Mouse (Mus musculus): Measurements from ENCODE around the gene Sorbs1.

Gene Sorbs1

DNA sequence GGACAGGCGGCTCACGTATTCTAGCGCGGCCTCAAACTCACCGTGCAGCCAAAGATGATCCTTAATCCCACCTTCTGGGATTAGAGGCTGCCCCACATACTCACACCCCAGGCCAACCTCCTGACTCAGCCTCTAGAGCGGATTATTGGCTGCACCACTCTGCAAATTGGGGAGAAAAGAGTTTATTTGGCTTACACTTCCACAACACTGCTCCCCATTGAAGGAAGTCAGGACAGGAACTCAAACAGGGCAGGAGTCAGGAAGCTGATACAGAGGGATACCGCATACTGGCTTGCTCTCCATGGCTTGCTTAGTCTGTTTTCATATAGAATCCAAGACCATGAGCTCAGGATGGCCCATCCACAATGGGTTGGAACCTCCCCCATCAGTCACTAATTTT lies 797 bp upstream of the Sorbs1 start:
- DNase-seq (ENCODE audit: low read depth, low spot score) = no peak

DNA sequence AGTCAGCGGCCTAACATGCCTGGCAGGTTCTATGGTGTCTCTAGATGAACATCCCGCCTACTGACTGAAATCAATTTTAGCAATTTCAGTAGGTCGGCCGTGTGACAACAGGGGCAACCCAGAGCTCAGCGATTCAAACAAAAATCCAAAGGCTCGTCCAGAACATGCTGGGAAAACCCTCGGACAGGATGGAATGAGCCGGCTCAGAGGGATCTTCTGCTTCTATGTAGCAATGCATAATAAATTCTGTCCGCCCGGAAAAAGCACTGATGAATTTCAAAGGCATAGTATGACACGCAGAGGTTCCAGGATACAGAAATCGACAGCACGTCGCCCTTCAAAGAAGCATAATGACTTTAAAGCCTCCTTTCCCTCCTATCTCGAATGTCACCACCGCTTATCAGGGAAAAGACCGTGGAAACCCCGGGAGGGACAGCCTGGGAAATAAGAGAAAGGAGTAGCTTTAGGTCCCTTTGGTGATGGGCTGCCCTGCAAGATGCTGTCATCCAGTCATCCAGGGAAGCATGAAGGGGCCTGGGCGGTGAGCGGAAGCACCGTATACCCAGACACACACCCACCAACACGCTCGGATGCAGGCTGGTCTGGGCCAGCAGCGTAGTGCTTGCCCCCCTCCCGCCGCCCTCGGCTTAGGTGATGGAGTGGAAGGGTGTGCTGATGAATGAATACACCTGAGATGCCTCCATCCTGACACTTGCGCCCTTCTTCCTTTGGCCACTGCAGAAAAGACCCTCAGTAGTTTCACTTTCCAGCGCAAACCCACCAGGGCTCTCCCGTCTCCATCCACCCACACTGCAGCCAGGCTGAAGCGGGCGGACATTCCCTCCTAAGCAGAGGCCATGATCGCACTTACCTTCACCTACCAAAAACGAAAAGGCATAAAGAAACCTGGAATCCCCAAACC lies 818 bp downstream of the Sorbs1 start:
- DNase-seq (ENCODE audit: low read depth, low spot score) = peak; percentile 54

DNA sequence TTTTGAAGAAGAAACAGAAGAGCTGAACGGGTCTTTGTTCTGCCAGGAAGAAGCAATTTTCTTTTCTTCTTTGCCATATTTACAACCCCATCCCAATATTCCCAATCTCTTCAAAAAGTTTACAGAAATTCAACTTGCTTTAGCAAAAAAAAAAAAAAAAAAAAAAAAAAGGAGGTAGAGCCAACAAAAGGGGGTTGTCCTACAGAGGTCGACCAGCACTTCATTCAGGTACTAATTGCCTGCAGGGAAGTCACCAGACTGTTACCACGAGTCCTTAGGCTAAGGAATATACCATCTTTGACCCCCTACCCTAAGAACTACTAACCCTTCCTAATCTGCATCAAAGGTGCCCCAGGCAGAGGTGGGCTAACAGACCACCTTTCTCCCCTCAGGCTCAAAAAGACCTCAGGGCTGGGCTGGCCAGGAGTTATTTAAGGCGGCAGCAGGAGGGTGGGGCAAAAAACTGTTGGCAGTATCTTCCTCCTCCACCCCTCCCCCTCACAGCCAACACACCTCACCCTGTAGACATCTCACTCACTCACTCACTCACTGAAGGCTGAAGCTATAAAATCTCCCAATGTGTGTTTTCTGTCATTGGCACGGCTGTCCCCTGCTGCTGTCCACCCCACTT lies 1.8 kb downstream of the Sorbs1 start:
- DNase-seq (ENCODE audit: low read depth, low spot score) = peak; percentile 58

DNA sequence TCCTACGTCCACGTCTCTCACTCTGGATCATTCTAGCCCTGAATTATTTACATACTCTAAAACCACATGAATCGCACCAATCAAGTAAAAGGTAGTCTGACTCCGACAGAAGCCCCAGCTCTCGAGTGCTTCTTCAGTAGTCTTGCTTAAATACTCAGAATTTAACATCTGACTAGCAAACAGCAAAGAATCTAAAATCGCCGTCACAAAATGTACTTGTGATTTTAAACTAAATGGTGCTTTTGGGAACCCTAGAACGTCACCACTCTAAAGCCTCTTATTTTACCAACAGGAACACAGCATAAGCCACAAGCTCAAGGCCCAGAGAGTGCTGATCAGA lies 2.5 kb downstream of the Sorbs1 start:
- peak; percentile 57 for DNase-seq (ENCODE audit: low read depth, low spot score)

DNA sequence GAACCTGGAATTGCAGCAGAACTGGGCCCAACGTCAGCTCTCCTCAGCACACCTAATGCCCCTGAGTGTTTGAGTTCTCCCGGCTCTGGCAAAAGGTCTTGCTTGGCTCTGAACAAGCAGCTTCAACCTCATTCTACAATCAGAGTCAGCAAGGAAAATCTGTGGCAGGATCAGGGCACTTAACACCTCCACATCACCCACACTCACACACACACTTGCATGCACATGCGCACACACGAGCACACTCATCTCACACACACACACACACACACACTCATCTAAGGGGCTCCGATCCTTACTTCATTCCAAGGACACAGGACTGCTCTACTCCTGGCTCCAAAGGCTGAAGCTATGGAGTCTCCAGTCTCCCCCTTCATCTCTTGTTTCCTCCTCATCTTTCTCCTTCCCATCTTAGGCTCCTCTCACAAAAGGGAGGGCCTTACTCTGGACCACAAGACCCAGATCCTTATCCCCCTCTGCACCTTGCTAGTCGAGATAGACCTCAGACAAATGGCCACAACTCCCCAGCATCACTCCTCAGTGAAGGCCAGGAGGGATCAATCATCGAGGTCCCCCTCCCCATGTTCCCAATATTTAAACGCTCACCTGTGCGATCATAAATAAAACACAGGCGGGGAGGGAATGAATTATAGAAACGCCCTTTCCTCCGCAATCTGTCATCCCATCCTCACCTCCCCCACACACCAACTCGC lies 3.0 kb downstream of the Sorbs1 start:
- peak; percentile 77 for DNase-seq (ENCODE audit: low read depth, low spot score)

DNA sequence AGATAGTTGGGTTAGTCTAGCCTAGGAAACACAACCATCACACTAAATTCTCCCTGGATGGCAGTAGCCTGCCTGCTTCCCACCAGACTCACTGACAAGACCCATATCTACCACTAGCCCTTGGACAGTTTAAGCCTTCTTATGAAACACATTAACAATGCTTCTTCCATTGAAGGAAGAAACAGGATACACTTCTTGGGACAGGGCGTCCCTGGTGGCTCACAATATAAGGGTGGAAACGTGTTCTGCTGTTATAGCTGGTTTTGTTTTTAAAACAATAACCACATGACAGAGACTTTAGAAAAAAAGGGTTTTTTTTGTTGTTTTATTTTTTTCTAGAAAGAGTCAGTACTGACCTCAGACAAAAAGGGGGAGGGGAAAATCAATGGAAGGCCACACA lies 4.3 kb downstream of the Sorbs1 start:
- no peak for DNase-seq (ENCODE audit: low read depth, low spot score)

DNA sequence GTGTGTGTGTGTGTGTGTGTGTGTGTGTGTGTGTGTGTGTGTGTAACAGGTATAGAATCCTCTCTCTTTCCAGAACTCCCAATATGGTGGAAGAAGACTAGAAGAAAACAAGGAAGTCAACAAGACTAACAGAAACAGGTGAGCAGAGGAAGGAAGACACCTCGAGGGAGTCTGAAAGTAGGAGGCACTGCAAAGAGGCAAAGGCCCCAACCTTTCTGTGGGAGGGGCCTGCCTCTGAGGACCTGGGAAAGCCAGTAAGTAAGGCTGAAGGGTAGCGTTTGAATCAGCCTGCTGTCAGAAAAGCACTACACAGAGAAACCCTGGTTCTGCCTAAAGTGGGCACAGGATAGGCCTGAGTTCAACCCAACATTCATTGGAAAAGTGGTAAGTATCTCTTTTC lies 4.7 kb downstream of the Sorbs1 start:
- no peak for DNase-seq (ENCODE audit: low read depth, low spot score)

DNA sequence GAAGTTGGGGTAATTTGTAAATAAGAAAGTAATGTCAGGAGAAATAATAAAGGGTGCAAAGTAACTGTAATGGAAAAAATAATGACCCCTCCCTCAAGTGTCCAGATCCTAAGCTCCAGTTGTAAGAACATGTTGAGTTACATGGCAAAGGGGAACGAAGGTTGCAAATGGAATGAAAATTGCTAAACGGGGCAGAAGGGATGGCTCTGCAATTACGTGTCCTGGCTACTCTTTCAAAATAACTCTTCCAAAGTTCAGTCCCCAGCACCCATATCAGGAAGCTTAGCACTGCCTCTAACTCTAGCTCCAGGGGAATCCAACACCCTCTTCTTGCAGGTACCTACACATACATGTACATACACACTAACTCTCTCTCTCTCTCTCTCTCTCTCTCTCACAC lies 6.6 kb downstream of the Sorbs1 start:
- no peak for DNase-seq (ENCODE audit: low read depth, low spot score)

DNA sequence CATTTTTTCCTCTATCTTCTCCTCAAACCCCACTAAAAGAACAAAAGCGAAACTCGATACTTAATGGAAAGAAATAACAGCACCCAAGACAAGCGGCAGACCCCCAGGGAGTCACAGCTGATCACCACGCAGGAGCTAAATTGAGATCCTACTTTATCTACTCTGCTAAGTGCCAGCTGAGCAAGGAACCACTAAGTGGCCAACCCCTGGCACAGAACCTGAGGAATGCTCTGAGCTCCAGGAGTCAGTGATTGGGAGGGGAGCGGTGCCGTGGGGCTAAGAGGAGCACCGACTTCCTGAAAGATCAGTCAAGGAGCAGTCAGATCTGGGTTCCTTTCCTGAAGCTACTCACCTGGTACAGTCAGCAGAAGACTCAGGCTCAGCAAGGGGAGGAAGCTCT lies 9.2 kb downstream of the Sorbs1 start:
- DNase-seq (ENCODE audit: low read depth, low spot score) = no peak

DNA sequence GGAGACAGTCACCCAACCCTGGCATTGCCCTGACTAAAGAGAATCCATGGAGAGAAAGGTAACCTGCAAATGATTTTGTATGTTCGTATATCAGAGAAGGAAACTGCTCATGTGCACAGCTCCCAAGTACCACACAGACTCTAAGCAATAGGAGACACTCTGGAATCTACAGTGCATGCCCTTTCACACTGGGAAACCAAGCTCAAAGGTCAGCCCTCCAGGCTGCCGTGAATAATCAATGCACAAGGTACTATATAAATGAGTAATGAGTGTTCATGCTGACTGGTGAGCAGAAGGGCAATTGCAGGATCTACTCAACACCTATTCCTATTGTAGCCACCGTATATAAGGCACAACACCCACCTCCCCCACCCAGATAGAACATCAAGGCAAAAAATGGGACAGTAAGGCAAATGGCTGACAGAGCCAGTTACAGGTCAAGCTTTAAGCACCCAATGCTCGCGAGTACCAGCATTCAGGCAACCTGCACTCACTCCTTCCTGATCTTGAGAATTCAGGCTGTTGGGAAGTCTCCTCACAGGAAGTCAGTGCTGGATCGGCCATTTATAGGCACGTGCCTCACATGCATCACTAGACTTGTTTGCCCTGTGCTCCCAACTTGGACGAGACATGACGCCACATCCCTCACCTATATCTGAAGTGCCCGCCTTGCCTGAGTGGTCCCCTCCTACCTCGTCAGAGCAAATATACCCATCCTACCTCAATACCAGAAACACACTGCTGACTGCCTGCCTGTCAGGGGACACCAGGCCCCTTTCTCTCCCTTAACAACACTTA lies 13.4 kb downstream of the Sorbs1 start:
- DNase-seq (ENCODE audit: low read depth, low spot score) = no peak

DNA sequence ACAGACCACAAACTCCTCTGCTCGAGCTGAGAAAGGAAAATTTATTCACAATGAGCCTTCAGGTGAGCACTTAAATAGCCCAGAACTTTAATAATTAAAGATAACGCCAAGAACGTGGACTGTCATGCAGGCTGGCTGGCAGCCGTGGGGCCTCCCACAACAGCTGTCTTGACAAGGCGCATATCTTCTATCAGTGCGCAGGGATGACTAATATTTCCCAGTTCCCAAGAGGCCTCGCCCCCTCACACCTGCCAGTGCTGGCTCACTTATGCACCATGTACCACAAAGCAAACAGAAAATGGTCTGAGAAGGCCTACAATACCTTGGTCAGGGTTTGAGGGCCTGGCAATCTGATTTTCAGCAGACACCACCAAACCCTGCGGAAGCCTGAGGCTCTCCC lies 14.4 kb downstream of the Sorbs1 start:
- peak; percentile 85 for DNase-seq (ENCODE audit: low read depth, low spot score)

DNA sequence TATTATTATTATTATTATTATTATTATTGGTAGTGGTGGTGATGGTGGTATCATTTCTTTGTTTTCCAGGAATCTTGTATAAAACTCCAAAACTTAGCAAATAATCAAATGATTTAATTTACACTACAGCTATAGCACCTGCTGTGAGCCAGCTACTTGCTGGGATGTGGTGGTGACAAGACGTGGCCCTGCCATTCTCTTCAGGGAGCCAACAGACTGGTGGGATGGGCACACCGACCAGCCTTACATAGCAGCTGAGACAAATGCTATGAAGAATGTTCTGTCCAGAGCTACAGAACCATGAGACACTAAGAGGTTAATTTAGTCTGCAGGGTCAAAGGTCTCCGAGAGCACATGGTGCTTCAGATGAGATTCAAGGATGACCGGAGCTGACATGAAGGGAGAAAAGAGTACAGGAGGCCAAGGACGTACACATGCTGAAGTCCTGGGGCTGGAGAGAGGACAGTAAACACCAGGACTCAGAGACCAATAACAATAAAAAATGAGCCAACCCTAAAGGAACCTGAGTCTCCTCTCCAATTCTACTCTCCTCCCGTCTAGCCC lies 15.3 kb downstream of the Sorbs1 start:
- DNase-seq (ENCODE audit: low read depth, low spot score) = no peak

DNA sequence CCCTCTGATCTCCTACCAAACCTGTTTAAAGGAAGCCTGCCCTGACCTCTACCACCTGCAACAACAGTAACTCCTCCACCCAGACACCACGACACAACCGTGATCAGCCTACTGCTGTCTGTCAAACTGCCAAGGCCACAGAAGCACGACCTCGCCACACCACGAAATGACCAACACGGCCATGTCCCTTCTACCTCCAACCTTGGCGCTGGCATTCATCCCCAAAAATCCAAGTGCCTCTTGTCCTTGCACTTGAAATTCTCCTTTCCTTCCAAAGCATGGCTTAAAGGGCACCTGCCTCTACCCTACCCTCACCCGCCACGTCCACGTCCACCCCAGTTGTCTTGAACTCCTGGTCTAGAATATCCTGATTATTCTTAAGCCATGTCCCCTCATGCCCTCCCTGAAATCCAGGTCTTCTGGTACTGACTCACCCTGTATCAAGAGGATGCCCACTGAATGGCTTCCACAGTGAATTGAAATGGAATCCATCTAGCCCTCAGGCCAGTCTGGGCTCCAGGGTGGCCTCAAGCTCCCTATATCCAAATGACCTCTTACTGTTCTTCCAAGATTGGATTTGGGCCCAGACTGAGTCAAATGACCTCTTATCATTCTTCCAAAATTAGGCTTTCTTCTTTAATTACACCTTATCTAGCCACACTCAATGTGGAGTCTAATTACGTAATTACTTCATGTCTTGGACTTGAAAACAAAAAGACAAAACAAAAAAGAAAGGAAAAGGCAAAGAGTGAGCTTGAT lies 16.9 kb downstream of the Sorbs1 start:
- DNase-seq (ENCODE audit: low read depth, low spot score) = no peak

DNA sequence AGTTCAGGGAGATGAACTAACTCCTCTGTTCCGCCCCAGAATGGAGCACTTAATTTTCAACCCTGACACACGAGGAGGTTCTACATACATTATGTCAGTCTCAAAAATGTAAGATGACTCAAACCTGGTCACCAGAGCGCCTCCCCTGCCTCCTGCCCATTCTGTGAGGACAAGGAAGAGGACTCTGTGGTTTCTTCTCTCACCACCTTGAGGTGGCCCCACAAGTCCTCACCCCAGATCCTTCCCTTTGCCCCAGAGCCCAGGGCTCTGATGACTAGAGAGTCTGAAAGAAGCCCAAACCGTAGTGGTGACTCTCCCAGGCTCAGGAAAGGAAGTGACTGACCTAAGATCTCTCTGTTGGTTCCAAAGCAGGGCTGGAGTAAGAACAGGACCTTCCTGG lies 17.5 kb downstream of the Sorbs1 start:
- no peak for DNase-seq (ENCODE audit: low read depth, low spot score)

DNA sequence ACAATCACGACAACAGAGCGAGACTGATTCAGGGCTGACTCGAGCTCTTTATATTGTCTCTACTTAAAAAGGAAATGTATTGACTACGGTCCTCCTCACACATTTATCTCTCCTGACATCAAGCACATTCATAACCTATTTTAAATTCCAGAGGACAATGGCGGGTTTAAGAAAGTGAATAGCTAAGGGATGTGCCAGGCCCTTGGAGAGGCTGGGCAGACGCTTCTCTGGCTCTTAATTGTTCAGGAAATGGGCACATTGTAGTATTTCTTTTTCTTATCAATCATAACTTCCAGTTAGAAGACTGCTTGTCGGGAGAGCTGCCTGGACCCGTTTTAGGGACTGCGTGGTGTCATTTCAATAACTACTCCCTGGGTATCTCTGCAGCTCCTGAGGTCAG lies 20.7 kb downstream of the Sorbs1 start:
- DNase-seq (ENCODE audit: low read depth, low spot score) = no peak

DNA sequence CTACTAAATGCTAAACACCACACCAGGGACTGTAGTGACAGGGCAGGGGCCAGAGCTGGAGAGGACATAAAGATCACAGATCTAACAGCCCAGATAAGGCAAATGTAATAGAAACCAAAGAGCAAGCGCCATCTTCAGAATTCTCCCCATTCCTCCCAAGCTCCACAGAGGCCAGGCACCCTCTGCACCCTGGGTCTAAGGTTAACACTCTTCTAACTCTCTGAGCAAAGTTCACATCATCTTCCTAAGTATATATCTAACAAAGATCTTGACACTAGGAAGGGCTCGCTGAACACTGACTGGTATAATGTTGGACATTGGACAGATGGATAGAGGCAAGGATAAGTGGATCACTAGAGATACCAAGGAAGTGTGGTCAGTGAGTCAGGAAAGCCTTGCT lies 22.1 kb downstream of the Sorbs1 start:
- no peak for DNase-seq (ENCODE audit: low read depth, low spot score)

DNA sequence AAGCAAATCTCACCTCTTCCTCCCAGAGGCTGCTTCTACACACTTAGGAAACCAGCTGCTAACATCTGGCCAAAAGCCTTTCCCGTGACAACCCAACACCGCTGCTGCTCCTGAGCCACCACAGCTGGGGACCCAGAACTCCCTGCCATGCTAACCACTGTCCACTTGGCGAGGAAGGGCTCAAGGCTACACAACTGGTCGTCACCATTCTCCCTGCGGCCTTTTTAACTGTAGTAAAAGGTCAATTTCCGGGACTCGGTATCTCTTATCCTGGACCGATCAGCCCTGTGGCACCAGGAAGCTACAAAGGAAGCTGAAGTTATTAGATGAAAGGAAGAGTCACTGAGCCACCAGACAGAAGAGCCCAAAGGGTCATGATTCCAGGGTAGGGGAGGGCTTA lies 22.8 kb downstream of the Sorbs1 start:
- no peak for DNase-seq (ENCODE audit: low read depth, low spot score)

DNA sequence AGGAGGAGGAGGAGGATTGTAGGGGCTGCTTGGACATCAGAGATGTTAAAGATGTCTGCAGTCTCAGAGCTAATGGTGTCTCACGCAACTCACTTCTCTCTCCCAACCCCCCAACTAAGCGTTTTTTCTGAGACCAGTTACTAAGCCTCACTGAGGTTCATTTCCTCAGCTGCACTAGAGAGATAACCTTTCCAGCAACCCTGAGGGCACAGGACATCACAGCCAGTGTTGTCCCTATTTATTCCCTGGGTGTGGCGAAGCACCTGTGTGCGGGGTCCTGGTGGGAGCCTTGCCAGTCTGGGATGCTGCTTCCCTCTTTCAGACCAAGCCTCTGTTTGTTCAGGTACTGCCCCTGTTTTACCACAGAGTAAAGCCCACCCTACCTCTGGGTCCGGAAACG lies 23.9 kb downstream of the Sorbs1 start:
- DNase-seq (ENCODE audit: low read depth, low spot score) = no peak

DNA sequence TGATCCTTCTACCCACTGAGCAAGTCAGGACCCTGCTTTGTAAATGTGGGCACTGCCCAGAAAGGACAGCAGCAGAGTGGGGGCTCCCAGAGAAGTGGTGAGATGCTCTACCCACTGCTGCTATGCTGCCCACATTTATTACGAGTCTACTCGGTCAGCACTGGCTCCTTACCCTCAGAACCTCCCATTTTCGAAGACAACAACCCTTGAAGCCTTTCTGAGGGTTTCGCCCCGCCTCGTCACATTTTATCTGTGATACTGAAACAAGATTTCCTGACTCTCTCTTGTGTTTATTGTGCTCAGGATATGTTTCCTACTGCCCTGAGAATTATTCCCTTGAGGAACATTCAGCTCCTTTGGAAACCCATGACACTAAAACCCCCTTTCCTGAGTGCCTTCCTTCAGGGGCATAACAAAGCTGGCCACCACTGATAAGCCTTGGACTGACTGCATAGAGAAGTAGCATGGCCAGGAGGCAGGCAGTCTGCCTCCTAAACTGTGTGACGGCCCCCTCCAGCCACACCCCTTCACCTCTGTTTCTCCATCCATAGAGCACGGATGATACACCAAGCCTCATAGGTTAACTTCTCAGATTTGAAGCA lies 24.6 kb downstream of the Sorbs1 start:
- DNase-seq (ENCODE audit: low read depth, low spot score) = no peak

DNA sequence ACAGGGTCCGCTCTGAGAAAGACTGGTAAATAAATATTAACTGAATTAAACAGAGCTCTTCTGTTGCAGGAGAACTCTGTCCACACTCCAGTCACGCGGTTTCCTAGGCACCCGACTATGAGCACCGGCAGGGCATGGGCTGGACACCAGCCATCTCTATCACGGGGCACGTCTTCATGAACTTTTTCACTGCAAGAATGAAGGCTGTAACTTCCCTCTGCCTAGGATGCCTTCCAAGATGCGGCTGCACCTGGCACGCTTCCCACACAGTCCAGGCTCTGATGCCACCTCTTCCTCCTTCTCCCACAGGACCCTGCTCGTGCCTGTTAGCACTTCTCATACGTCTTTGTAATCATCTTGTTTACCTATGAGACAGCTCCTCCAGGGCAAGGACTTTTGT lies 26.0 kb downstream of the Sorbs1 start:
- DNase-seq (ENCODE audit: low read depth, low spot score) = peak; percentile 56
